Mouse (Mus musculus) liver, embryonic 11.5 days (tissue): ENCODE measurements around the gene Zfp598. TPM values are rescaled to one million over a fixed set of nuclear protein-coding genes. Genes with fewer than 3 reads are reported as not detected.
"Not testable (repeated sequence)": the region's sequence is repeated elsewhere in the genome, so short reads cannot be mapped to it uniquely, and the experiment has no call there.

ENCODE experiments used
- ATAC-seq: fragments of 200-750 bp; cut with Nextera tagmentation; replicated peaks from 2 replicates; pipeline ENCODE4 v1.8.0; 2017; ENCODE audit warnings: moderate number of reproducible peaks, mild to moderate bottlenecking, moderate TSS enrichment, moderate library complexity; ENCODE audit not compliant: low FRiP score
- DNase-seq: peaks from one replicate; pipeline ENCODE4 v3.0.0-alpha.2; 2017; ENCODE audit warnings: low spot score
- H3K27ac ChIP-seq: fragments of 300-500 bp; sonication (generic); 2 replicates; pipeline ENCODE4 v1.5.1; 2014; ENCODE audit warnings: mild to moderate bottlenecking, low read depth, low read length, control low read depth
- H3K27me3 ChIP-seq: fragments of 300-500 bp; sonication (generic); replicated peaks from 2 replicates; pipeline ENCODE4 v1.6.1; 2014; ENCODE audit warnings: low read length, mixed read lengths; ENCODE audit not compliant: control insufficient read depth, insufficient read depth
- H3K36me3 ChIP-seq: fragments of 300-500 bp; sonication (generic); 2 replicates; pipeline ENCODE4 v1.6.1; 2014; ENCODE audit warnings: mild to moderate bottlenecking, low read length, moderate library complexity, mixed read lengths; ENCODE audit not compliant: control insufficient read depth, insufficient read depth
- H3K4me1 ChIP-seq: fragments of 300-500 bp; sonication (generic); replicated peaks from 2 replicates; pipeline ENCODE4 v1.6.1; 2014; ENCODE audit warnings: low read length, mixed read lengths; ENCODE audit not compliant: control insufficient read depth, insufficient read depth
- H3K4me2 ChIP-seq: fragments of 300-500 bp; sonication (generic); 2 replicates; pipeline ENCODE4 v1.6.1; 2014; ENCODE audit warnings: mild to moderate bottlenecking, control low read depth, moderate library complexity
- H3K4me3 ChIP-seq: fragments of 300-500 bp; sonication (generic); 2 replicates; pipeline ENCODE4 v1.5.1; 2014; ENCODE audit warnings: low read depth, low read length, control low read depth
- H3K9ac ChIP-seq: fragments of 300-500 bp; sonication (generic); 2 replicates; pipeline ENCODE4 v1.6.1; 2014; ENCODE audit warnings: low read depth, low read length, control low read depth
- H3K9me3 ChIP-seq: fragments of 300-500 bp; sonication (generic); 2 replicates; pipeline ENCODE4 v1.6.1; 2016; ENCODE audit warnings: low read length, inconsistent platforms, mixed read lengths; ENCODE audit not compliant: control insufficient read depth
- WGBS: fragments of 180-500 bp; shearing (Covaris S2); extraction: QIAGEN DNeasy Blood & Tissue Kit; methylation state at CpG from one replicate; pipeline ENCODE4 v1.1.7; 2014; 5-methylcytosine and 5-hydroxymethylcytosine counted together
- polyA plus RNA-seq: library from polyadenylated mRNA; unstranded; fragments of >200 nt; fragmentation: Nextera tagmentation; extraction: Ambion mirVana; gene quantifications from 2 replicates; pipeline ENCODE4 v1.2.1, GENCODE M21; 2014

The Zfp598 gene
- polyA plus RNA-seq, 1 experiment from 2014 or later, result 38.3 TPM

- no peaks in the 10 kb centered on the region for H3K9me3 ChIP-seq
- DNase-seq (no peak), ATAC-seq (no peak)
- peak within 1 kb of the TSS; percentile 38 for H3K27ac ChIP-seq
- peak within 1 kb of the TSS; percentile 80 for H3K4me2 ChIP-seq
- peaks cover 16% of the 10 kb centered on the region for H3K4me1 ChIP-seq
- H3K9ac ChIP-seq, result peak within 1 kb of the TSS; percentile 96
- WGBS, result 75% methylated on average over 4 of the region's 4 CpGs
- peak within 1 kb of the TSS; percentile 81 for H3K4me3 ChIP-seq
- peaks cover 17% of the 10 kb centered on the region for H3K36me3 ChIP-seq
- H3K27me3 ChIP-seq, result no peaks in the 10 kb centered on the region
Observed at GRCm38 (mm10) chr17:24717943-24718342, 48.5 kb downstream of the Zfp598 start, which contains the start of the genes Rnf151 and Rps2. Gene Rnf151 (minus strand): TSS chr17:24718063. Gene Rps2 (plus strand): TSS chr17:24718116.

GRCm38 (mm10) chr17:24718938-24719337 is 49.5 kb downstream of the Zfp598 start:
- DNase-seq, ATAC-seq, H3K27me3 ChIP-seq, H3K9me3 ChIP-seq: not testable (repeated sequence)
- Histone ChIP-seq H3K36me3 (peaks cover 17% of the 10 kb centered on the region), H3K4me1 (peaks cover 18% of the 10 kb centered on the region), H3K27ac (peak overlapping the region; percentile 38; the same call in 1 of the 2 replicates), H3K4me2 (peak overlapping the region; percentile 80), H3K9ac (peak overlapping the region; percentile 96), H3K4me3 (peak overlapping the region; percentile 81)
- WGBS, result 40% methylated on average over 5 of the region's 5 CpGs

GRCm38 (mm10) chr17:24719494-24720222 is 50.2 kb downstream of the Zfp598 start:
- Histone ChIP-seq H3K27ac (peak overlapping the region; percentile 80), H3K36me3 (peaks cover 17% of the 10 kb centered on the region), H3K9me3 (no peaks in the 10 kb centered on the region), H3K4me3 (peak overlapping the region; percentile 81), H3K27me3 (no peaks in the 10 kb centered on the region), H3K4me2 (peak overlapping the region; percentile 80), H3K9ac (peak overlapping the region; percentile 96), H3K4me1 (peaks cover 18% of the 10 kb centered on the region)
- ATAC-seq, result peak; percentile 92
- under 1% methylated on average over 60 of the region's 61 CpGs for WGBS
- peak; percentile 99 for DNase-seq

GRCm38 (mm10) chr17:24720616-24721015 is 51.1 kb downstream of the Zfp598 start:
- Histone ChIP-seq H3K4me2 (peak overlapping the region; percentile 80), H3K9ac (peak overlapping the region; percentile 96), H3K27ac (peak overlapping the region; percentile 80), H3K36me3 (peaks cover 17% of the 10 kb centered on the region), H3K4me1 (peaks cover 18% of the 10 kb centered on the region), H3K4me3 (peak overlapping the region; percentile 81)
- WGBS, result 2% methylated on average over 11 of the region's 11 CpGs
- DNase-seq, ATAC-seq, H3K9me3 ChIP-seq, H3K27me3 ChIP-seq: not testable (repeated sequence)

GRCm38 (mm10) chr17:24721383-24721955 is 52.0 kb downstream of the Zfp598 start:
- Histone ChIP-seq H3K27ac (peak overlapping the region; percentile 68), H3K9ac (peak overlapping the region; percentile 96), H3K4me1 (peaks cover 18% of the 10 kb centered on the region), H3K4me3 (peak overlapping the region; percentile 81), H3K36me3 (peaks cover 13% of the 10 kb centered on the region), H3K4me2 (peak overlapping the region; percentile 80)
- ATAC-seq, H3K27me3 ChIP-seq, H3K9me3 ChIP-seq, DNase-seq: not testable (repeated sequence)
- 20% methylated on average over 7 of the region's 7 CpGs for WGBS

- H3K4me3 ChIP-seq, result peak overlapping the region; percentile 81
- peaks cover 12% of the 10 kb centered on the region for H3K36me3 ChIP-seq
- WGBS, result 20% methylated on average over 13 of the region's 13 CpGs
- no peaks in the 10 kb centered on the region for H3K27me3 ChIP-seq
- H3K4me2 ChIP-seq, result peak overlapping the region; percentile 80
- H3K9me3 ChIP-seq, result no peaks in the 10 kb centered on the region
- ATAC-seq, result no peak
- peaks cover 18% of the 10 kb centered on the region for H3K4me1 ChIP-seq
- peak overlapping the region; percentile 68 for H3K27ac ChIP-seq
- H3K9ac ChIP-seq, result peak overlapping the region; percentile 96
- DNase-seq, result peak; percentile 48
Observed at GRCm38 (mm10) chr17:24722220-24722924, 52.9 kb downstream of the Zfp598 start.

- peak; percentile 65 for DNase-seq
- H3K4me1 ChIP-seq, result peaks cover 17% of the 10 kb centered on the region
Observed at GRCm38 (mm10) chr17:24723122-24723880, 53.8 kb downstream of the Zfp598 start.

GRCm38 (mm10) chr17:24723881-24724180 is 54.3 kb downstream of the Zfp598 start:
- DNase-seq (no peak), ATAC-seq (peak; percentile 45)

More at GRCm38 (mm10) chr17:24723122-24723880, 53.8 kb downstream of the Zfp598 start:
- Histone ChIP-seq H3K27ac (peak overlapping the region; percentile 69), H3K4me3 (peak overlapping the region; percentile 81), H3K4me2 (peak overlapping the region; percentile 80), H3K9ac (peak overlapping the region; percentile 76), H3K9me3 (no peaks in the 10 kb centered on the region), H3K36me3 (peaks cover 12% of the 10 kb centered on the region), H3K27me3 (no peaks in the 10 kb centered on the region)
- no peak for ATAC-seq
- WGBS, result 2% methylated on average over 12 of the region's 12 CpGs

More at GRCm38 (mm10) chr17:24723881-24724180, 54.3 kb downstream of the Zfp598 start:
- Histone ChIP-seq H3K27me3 (no peaks in the 10 kb centered on the region), H3K9me3 (no peaks in the 10 kb centered on the region), H3K4me1 (peaks cover 12% of the 10 kb centered on the region), H3K4me3 (peak overlapping the region; percentile 81), H3K9ac (peak overlapping the region; percentile 76), H3K4me2 (peak overlapping the region; percentile 80), H3K36me3 (peaks cover 12% of the 10 kb centered on the region), H3K27ac (peak overlapping the region; percentile 69)
- 0% methylated on average over 15 of the region's 15 CpGs for WGBS
